Mouse (Mus musculus) CH12.LX (cell line): ENCODE data around the gene Rhbg. TPM values are rescaled to one million over a fixed set of nuclear protein-coding genes. Genes with fewer than 3 reads are reported as not detected.
A peak's percentile ranks its signal among the peaks of the same experiment; 100 is the strongest.

Experiments
- DNase-seq: peaks from one replicate; pipeline ENCODE4 v3.0.0-alpha.2; 2013; ENCODE audit errors: extremely low read depth
- H3K27ac ChIP-seq: 2 replicates; pipeline ENCODE4 v1.5.1; 2012; ENCODE audit warnings: low read depth, mild to moderate bottlenecking, control low read depth, moderate library complexity; ENCODE audit not compliant: insufficient read depth
- H3K27me3 ChIP-seq: replicated peaks from 2 replicates; pipeline ENCODE3; 2012; ENCODE audit warnings: inconsistent platforms
- H3K36me3 ChIP-seq, 2 experiments: replicated peaks in 1 of 2; 2 replicates each; pipeline versions ENCODE3 to v1.6.1; 2012; ENCODE audit warnings: inconsistent platforms in 1 of 2, low read length in 1 of 2, mild to moderate bottlenecking in 1 of 2, mixed read lengths in 1 of 2, moderate library complexity in 1 of 2; ENCODE audit not compliant: control insufficient read depth in 1 of 2, insufficient read depth in 1 of 2
- H3K4me1 ChIP-seq, 2 experiments: 2 replicates each; pipeline ENCODE4 v1.6.1; 2012; ENCODE audit warnings: inconsistent platforms in 1 of 2, moderate library complexity in 1 of 2; ENCODE audit not compliant: insufficient read depth in 2 of 2, control insufficient read depth in 1 of 2
- H3K4me2 ChIP-seq: 2 replicates; pipeline ENCODE4 v1.6.1; 2012; ENCODE audit warnings: low read depth, mild to moderate bottlenecking, control low read depth; ENCODE audit not compliant: poor library complexity, insufficient read depth, severe bottlenecking
- H3K4me3 ChIP-seq, 3 experiments: fragments of 150-350 bp in 1 of 3; sonication (generic) in 1 of 3; replicated peaks in 1 of 3; 2 replicates each; pipeline versions ENCODE3 to v1.5.1; 2011 to 2012; ENCODE audit warnings: low read depth in 2 of 3, low read length in 2 of 3, mild to moderate bottlenecking in 2 of 3, moderate library complexity in 2 of 3, control low read depth in 1 of 3, improper control_type of control experiment in 1 of 3, inconsistent platforms in 1 of 3, mixed read lengths in 1 of 3; ENCODE audit not compliant: poor library complexity in 1 of 3
- H3K79me2 ChIP-seq: replicated peaks from 2 replicates; pipeline ENCODE4 v1.6.1; 2012; ENCODE audit warnings: mild to moderate bottlenecking, moderate library complexity; ENCODE audit not compliant: control insufficient read depth, poor library complexity, insufficient read depth, severe bottlenecking; ENCODE audit errors: extremely low read depth
- H3K9ac ChIP-seq: 2 replicates; pipeline ENCODE4 v1.6.1; 2012; ENCODE audit warnings: low read depth, mild to moderate bottlenecking, control low read depth, moderate library complexity; ENCODE audit not compliant: insufficient read depth
- H3K9me3 ChIP-seq: replicated peaks from 2 replicates; pipeline ENCODE3; 2012; ENCODE audit warnings: low read length, inconsistent platforms, mixed read lengths
- BHLHE40 ChIP-seq: IDR thresholded peaks from 2 replicates; pipeline ENCODE4 v1.6.1; 2011; ENCODE audit warnings: mild to moderate bottlenecking, low read depth, low read length, improper control_type of control experiment
- CHD1 ChIP-seq: IDR thresholded peaks from 2 replicates; pipeline ENCODE4 v1.6.1; 2012; ENCODE audit warnings: low read depth, low read length, improper control_type of control experiment, inconsistent platforms
- E2F4 ChIP-seq: IDR thresholded peaks from 2 replicates; pipeline ENCODE4 v1.6.1; 2011; ENCODE audit warnings: low read depth, low read length, improper control_type of control experiment; ENCODE audit not compliant: insufficient replicate concordance
- ETS1 ChIP-seq: conservative IDR thresholded peaks from 2 replicates; pipeline ENCODE4 v1.6.1; 2012; ENCODE audit warnings: low read depth, mild to moderate bottlenecking, inconsistent platforms, low read length, improper control_type of control experiment, moderate library complexity
- IRF4 ChIP-seq: IDR thresholded peaks from 2 replicates; pipeline ENCODE4 v1.6.1; 2014; ENCODE audit warnings: low read depth, mild to moderate bottlenecking, inconsistent platforms, low read length, improper control_type of control experiment
- JUND ChIP-seq: conservative IDR thresholded peaks from 2 replicates; pipeline ENCODE4 v1.6.1; 2011; ENCODE audit warnings: low read depth, low read length, improper control_type of control experiment
- KAT2A ChIP-seq: IDR thresholded peaks from 2 replicates; pipeline ENCODE4 v1.6.1; 2012; ENCODE audit warnings: low read length, improper control_type of control experiment, inconsistent platforms; ENCODE audit not compliant: insufficient replicate concordance
- MAX ChIP-seq: IDR thresholded peaks from 2 replicates; pipeline ENCODE4 v1.6.1; 2011; ENCODE audit warnings: low read length, improper control_type of control experiment
- MAZ ChIP-seq: IDR thresholded peaks from 2 replicates; pipeline ENCODE4 v1.6.1; 2012; ENCODE audit warnings: low read depth, mild to moderate bottlenecking, inconsistent platforms, low read length, improper control_type of control experiment, moderate library complexity
- MEF2A ChIP-seq: IDR thresholded peaks from 2 replicates; pipeline ENCODE4 v1.6.1; 2014; ENCODE audit warnings: low read depth, mild to moderate bottlenecking, inconsistent platforms, low read length, improper control_type of control experiment, borderline replicate concordance
- PAX5 ChIP-seq: IDR thresholded peaks from 2 replicates; pipeline ENCODE4 v1.6.1; 2012; ENCODE audit warnings: low read length, inconsistent platforms, mixed read lengths
- RAD21 ChIP-seq: IDR thresholded peaks from 2 replicates; pipeline ENCODE4 v1.6.1; 2011; ENCODE audit warnings: low read depth, mild to moderate bottlenecking, low read length, improper control_type of control experiment, moderate library complexity
- RCOR1 ChIP-seq: conservative IDR thresholded peaks from 2 replicates; pipeline ENCODE4 v1.6.1; 2012; ENCODE audit warnings: low read depth, mild to moderate bottlenecking, inconsistent platforms, low read length, improper control_type of control experiment
- SIN3A ChIP-seq: IDR thresholded peaks from 2 replicates; pipeline ENCODE4 v1.6.1; 2012; ENCODE audit warnings: low read length, improper control_type of control experiment, inconsistent platforms
- SMC3 ChIP-seq: IDR thresholded peaks from 2 replicates; pipeline ENCODE4 v1.6.1; 2011; ENCODE audit warnings: low read depth, low read length, improper control_type of control experiment
- TCF12 ChIP-seq: IDR thresholded peaks from 2 replicates; pipeline ENCODE4 v1.6.1; 2014; ENCODE audit warnings: low read depth, mild to moderate bottlenecking, inconsistent platforms, low read length, improper control_type of control experiment
- UBTF ChIP-seq: IDR thresholded peaks from 2 replicates; pipeline ENCODE4 v1.6.1; 2012; ENCODE audit warnings: low read depth, mild to moderate bottlenecking, inconsistent platforms, low read length, improper control_type of control experiment, moderate library complexity
- USF1 ChIP-seq: IDR thresholded peaks from 2 replicates; pipeline ENCODE4 v1.6.1; 2014; ENCODE audit warnings: low read depth, mild to moderate bottlenecking, inconsistent platforms, low read length, improper control_type of control experiment
- USF2 ChIP-seq: conservative IDR thresholded peaks from 2 replicates; pipeline ENCODE4 v1.6.1; 2011; ENCODE audit warnings: low read depth, low read length, improper control_type of control experiment
- ZC3H11A ChIP-seq: IDR thresholded peaks from 2 replicates; pipeline ENCODE4 v1.6.1; 2012; ENCODE audit warnings: low read depth, mild to moderate bottlenecking, inconsistent platforms, low read length, improper control_type of control experiment
- ZKSCAN1 ChIP-seq: IDR thresholded peaks from 2 replicates; pipeline ENCODE4 v1.6.1; 2012; ENCODE audit warnings: low read depth, inconsistent platforms, low read length, improper control_type of control experiment, borderline replicate concordance
- ZMIZ1 ChIP-seq: IDR thresholded peaks from 2 replicates; pipeline ENCODE4 v1.6.1; 2012; ENCODE audit warnings: low read depth, mild to moderate bottlenecking, inconsistent platforms, low read length, improper control_type of control experiment
- ZNF384 ChIP-seq: IDR thresholded peaks from 2 replicates; pipeline ENCODE4 v1.6.1; 2012; ENCODE audit warnings: low read depth, low read length, improper control_type of control experiment, inconsistent platforms
- dilution Hi-C: fragments of 300-500 bp; cut with MboI; formaldehyde crosslinking; loops from 2 replicates; pipeline ENCODE4 v1.14.3; 2020; ENCODE audit warnings: low sequenced_read_pairs; ENCODE audit not compliant: extremely low pct_unique_long_range_greater_than_20kb, extremely low pct_ligation_motif_present
- in situ Hi-C: fragments of 300-500 bp; cut with MboI; formaldehyde crosslinking; loops from 3 replicates; pipeline ENCODE4 v1.14.3; 2019; ENCODE audit warnings: low sequenced_read_pairs, low pct_ligation_motif_present, low pct_unique_long_range_greater_than_20kb, mixed read lengths
- polyA plus RNA-seq: library from polyadenylated mRNA; unstranded; fragments of >175 nt; gene quantifications from 2 replicates; pipeline ENCODE4 v1.2.1, GENCODE M21; 2012; ENCODE audit warnings: low read depth; ENCODE audit not compliant: insufficient read length
- total RNA-seq, 2 experiments: library from RNA; depleted of rRNA; stranded (reverse); fragments of 300-350 nt in 1 of 2; fragments of >200 nt in 1 of 2; gene quantifications; 2 replicates each; pipeline ENCODE4 v1.2.3; 2012 to 2014

Rhbg gene
- total and polyA plus RNA-seq, 3 experiments: 0.08 TPM; not detected in 2

- no peak overlapping the region for H3K27ac ChIP-seq
- H3K4me1 ChIP-seq: peaks cover 20 to 58% of the 10 kb centered on the region in 2 experiments
- no peak overlapping the region for H3K4me2 ChIP-seq
- dilution Hi-C loops (no loop called here), in situ Hi-C loops (no loop called here)
- H3K9ac ChIP-seq: no peak overlapping the region
- H3K4me3 ChIP-seq: no peak overlapping the region
- no peaks in the 10 kb centered on the region for H3K36me3 ChIP-seq
- peak; percentile 76 for DNase-seq
- H3K27me3 ChIP-seq: peaks cover 44% of the 10 kb centered on the region
- H3K79me2 ChIP-seq: no peaks in the 10 kb centered on the region
- no peaks in the 10 kb centered on the region for H3K9me3 ChIP-seq
- TF ChIP-seq RCOR1 (no peak), BHLHE40 (peak; percentile 97), USF1 (peak; percentile 34), ETS1 (peak; percentile 76)
Observed at GRCm38 (mm10) chr3:88234041-88234440, 20.5 kb downstream of the Rhbg start.

GRCm38 (mm10) chr3:88232851-88233649 is 21.5 kb downstream of the Rhbg start:
- H3K79me2 ChIP-seq: no peaks in the 10 kb centered on the region
- no peak overlapping the region for H3K9ac ChIP-seq
- dilution Hi-C loops: no loop called here
- in situ Hi-C loops: no loop called here
- H3K27me3 ChIP-seq: peaks cover 43% of the 10 kb centered on the region
- no peak overlapping the region for H3K27ac ChIP-seq
- DNase-seq: no peak
- H3K9me3 ChIP-seq: no peaks in the 10 kb centered on the region
- no peak overlapping the region for H3K4me3 ChIP-seq
- no peak overlapping the region for H3K4me2 ChIP-seq
- TF ChIP-seq IRF4 (peak; percentile 41), JUND (no peak), ETS1 (no peak)
- H3K36me3 ChIP-seq: no peaks in the 10 kb centered on the region
- peaks cover 20 to 58% of the 10 kb centered on the region in 2 experiments for H3K4me1 ChIP-seq

GRCm38 (mm10) chr3:88232301-88232702 is 22.2 kb downstream of the Rhbg start:
- no peak for DNase-seq
- no peaks in the 10 kb centered on the region for H3K9me3 ChIP-seq
- in situ Hi-C loops (no loop called here), dilution Hi-C loops (no loop called here)
- peaks cover 39% of the 10 kb centered on the region for H3K27me3 ChIP-seq
- no peak for TF ChIP-seq USF2
- TF ChIP-seq RAD21: no peak
- no peak for TF ChIP-seq MAZ
- TF ChIP-seq PAX5: no peak
- TF ChIP-seq SMC3: no peak
- no peak for TF ChIP-seq MAX
- TF ChIP-seq JUND: no peak
- TF ChIP-seq KAT2A: no peak
- no peak for TF ChIP-seq UBTF
- TF ChIP-seq ZNF384: no peak
- TF ChIP-seq RCOR1: no peak
- no peak for TF ChIP-seq IRF4
- no peak for TF ChIP-seq ZKSCAN1
- no peak for TF ChIP-seq MEF2A
- TF ChIP-seq SIN3A: no peak
- no peak for TF ChIP-seq ZC3H11A
- no peak for TF ChIP-seq E2F4
- TF ChIP-seq ZMIZ1: no peak
- no peak for TF ChIP-seq CHD1
- no peak for TF ChIP-seq TCF12
- peaks cover 20 to 58% of the 10 kb centered on the region in 2 experiments for H3K4me1 ChIP-seq
- no peak overlapping the region for H3K4me3 ChIP-seq
- H3K36me3 ChIP-seq: no peaks in the 10 kb centered on the region
- H3K4me2 ChIP-seq: no peak overlapping the region
- no peak overlapping the region for H3K9ac ChIP-seq
- H3K27ac ChIP-seq: no peak overlapping the region
- no peaks in the 10 kb centered on the region for H3K79me2 ChIP-seq
